Mouse (Mus musculus) small intestine, adult 2 months (tissue): ENCODE results near the gene Snx22.

Experiments
- CTCF ChIP-seq: fragments of 200-500 bp; IDR thresholded peaks from 2 replicates; pipeline ENCODE4 v1.5.1; 2012; ENCODE audit warnings: low read depth, mild to moderate bottlenecking, control low read depth, inconsistent platforms, low read length, moderate library complexity, mixed read lengths; ENCODE audit not compliant: insufficient replicate concordance, insufficient read length; ENCODE audit errors: extremely low read depth
- POLR2A ChIP-seq: fragments of 200-500 bp; IDR thresholded peaks from 2 replicates; pipeline ENCODE4 v1.6.1; 2012; ENCODE audit warnings: low read depth, mild to moderate bottlenecking, control low read depth, inconsistent platforms, low read length, moderate library complexity

DNA sequence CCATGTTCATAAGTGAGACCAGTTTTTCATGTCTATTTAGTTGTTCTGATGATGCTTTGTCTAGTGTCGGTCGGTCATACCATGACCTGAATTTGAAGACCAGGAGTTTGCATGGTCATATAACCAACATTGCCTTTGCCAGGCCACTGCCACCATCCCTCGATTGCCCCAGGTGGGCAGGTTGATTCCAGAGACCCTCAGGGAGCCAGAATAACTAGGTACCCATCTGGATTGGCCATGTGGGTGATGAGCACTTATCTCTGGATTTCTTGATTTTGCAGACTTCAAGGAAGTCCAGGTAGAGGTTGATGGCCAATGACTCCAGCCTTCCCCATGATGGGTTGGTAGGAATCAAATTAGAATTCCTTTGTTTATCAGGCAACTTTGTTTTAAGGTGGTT, 26.3 kb downstream of the Snx22 start:
- TF ChIP-seq CTCF = no peak
- TF ChIP-seq POLR2A = no peak
